Mouse (Mus musculus) midbrain, embryonic 15.5 days (tissue): ENCODE measurements around the gene Glyr1. TPM values are rescaled to one million over a fixed set of nuclear protein-coding genes. Genes with fewer than 3 reads are reported as not detected.

Experiments used
- ATAC-seq: fragments of 200-750 bp; cut with Nextera tagmentation; replicated peaks from 2 replicates; pipeline ENCODE4 v1.8.0; 2017; ENCODE audit warnings: moderate TSS enrichment
- H3K27ac ChIP-seq: fragments of 300-500 bp; sonication (generic); 2 replicates; pipeline ENCODE4 v1.5.1; 2015; ENCODE audit warnings: mild to moderate bottlenecking, inconsistent platforms
- H3K27me3 ChIP-seq: fragments of 300-500 bp; sonication (generic); replicated peaks from 2 replicates; pipeline ENCODE4 v1.6.1; 2015; ENCODE audit warnings: inconsistent platforms
- H3K36me3 ChIP-seq: fragments of 300-500 bp; sonication (generic); replicated peaks from 2 replicates; pipeline ENCODE4 v1.6.1; 2015; ENCODE audit warnings: inconsistent platforms
- H3K4me1 ChIP-seq: fragments of 300-500 bp; sonication (generic); 2 replicates; pipeline ENCODE4 v1.6.1; 2015; ENCODE audit warnings: inconsistent platforms
- H3K4me2 ChIP-seq: fragments of 300-500 bp; sonication (generic); 2 replicates; pipeline ENCODE4 v1.6.1; 2015; ENCODE audit warnings: inconsistent platforms, mild to moderate bottlenecking, moderate library complexity
- H3K4me3 ChIP-seq: fragments of 300-500 bp; sonication (generic); 2 replicates; pipeline ENCODE4 v1.5.1; 2015; ENCODE audit warnings: mild to moderate bottlenecking, inconsistent platforms
- H3K9ac ChIP-seq: fragments of 300-500 bp; sonication (generic); 2 replicates; pipeline ENCODE4 v1.6.1; 2015; ENCODE audit warnings: mild to moderate bottlenecking, inconsistent platforms
- H3K9me3 ChIP-seq: fragments of 300-500 bp; sonication (generic); 2 replicates; pipeline ENCODE4 v1.6.1; 2016; ENCODE audit warnings: inconsistent platforms
- WGBS: fragments of 180-500 bp; shearing (Covaris S2); methylation state at CpG from one replicate; pipeline ENCODE4 v1.1.7; 2015; ENCODE audit warnings: mixed read lengths; 5-methylcytosine and 5-hydroxymethylcytosine counted together
- polyA plus RNA-seq: library from polyadenylated mRNA; unstranded; fragments of >200 nt; fragmentation: Nextera tagmentation; extraction: Ambion mirVana; gene quantifications from 2 replicates; pipeline ENCODE4 v1.2.1, GENCODE M21; 2015

Gene Glyr1
- polyA plus RNA-seq, 1 experiment from 2014 or later, result 207 TPM

DNA sequence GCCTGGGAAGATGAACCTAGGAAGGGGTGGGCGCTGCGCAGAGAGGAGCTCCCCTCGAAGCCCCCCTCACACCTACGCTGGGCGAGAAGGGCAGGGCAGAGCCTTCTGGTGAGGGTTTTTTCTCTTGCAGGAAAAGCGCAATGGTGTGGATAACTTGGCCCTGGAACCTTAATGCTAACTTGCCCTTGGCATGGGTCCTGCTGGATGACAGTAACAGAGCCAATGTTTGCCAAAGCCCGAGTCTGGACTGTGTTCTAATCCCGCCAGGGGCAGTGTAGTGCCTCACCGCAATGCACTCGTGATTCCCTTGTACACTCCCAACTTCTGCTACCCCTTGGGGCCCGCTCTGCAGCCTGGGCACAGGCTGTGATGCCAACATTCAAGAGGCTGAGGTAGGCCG lies 41.6 kb downstream of the Glyr1 start:
- no peak overlapping the region for H3K9ac ChIP-seq
- no peaks in the 10 kb centered on the region for H3K36me3 ChIP-seq
- no peak overlapping the region for H3K4me2 ChIP-seq
- WGBS, result 85% methylated on average over 12 of the region's 12 CpGs
- H3K4me1 ChIP-seq, result peaks cover 13% of the 10 kb centered on the region
- ATAC-seq, result no peak
- H3K27me3 ChIP-seq, result no peaks in the 10 kb centered on the region
- no peak overlapping the region for H3K4me3 ChIP-seq
- H3K27ac ChIP-seq, result no peak overlapping the region
- no peaks in the 10 kb centered on the region for H3K9me3 ChIP-seq

GRCm38 (mm10) chr16:5007492-5007891 lies 42.2 kb downstream of the Glyr1 start:
- Histone ChIP-seq H3K27me3 (no peaks in the 10 kb centered on the region), H3K36me3 (no peaks in the 10 kb centered on the region), H3K4me1 (peaks cover 9% of the 10 kb centered on the region), H3K4me3 (no peak overlapping the region), H3K9ac (no peak overlapping the region), H3K4me2 (no peak overlapping the region), H3K9me3 (no peaks in the 10 kb centered on the region), H3K27ac (no peak overlapping the region)
- WGBS, result 48% methylated on average over 6 of the region's 6 CpGs
- ATAC-seq, result no peak

- WGBS, result 58% methylated on average over 5 of the region's 5 CpGs
- H3K36me3 ChIP-seq, result no peaks in the 10 kb centered on the region
- H3K4me2 ChIP-seq, result no peak within 1 kb of the TSS
- H3K27me3 ChIP-seq, result no peaks in the 10 kb centered on the region
- no peak within 1 kb of the TSS for H3K27ac ChIP-seq
- H3K4me3 ChIP-seq, result no peak within 1 kb of the TSS
- no peaks in the 10 kb centered on the region for H3K9me3 ChIP-seq
- no peak for ATAC-seq
- H3K9ac ChIP-seq, result no peak within 1 kb of the TSS
- H3K4me1 ChIP-seq, result peaks cover 5% of the 10 kb centered on the region
These were observed 42.6 kb downstream of the Glyr1 start, which contains the start of gene Smim22 for GRCm38 (mm10) chr16:5007067-5007466. TSS of gene Smim22 (plus strand) at chr16:5007288.

- ATAC-seq, result no peak
- no peak overlapping the region for H3K4me3 ChIP-seq
- H3K4me2 ChIP-seq, result no peak overlapping the region
- no peaks in the 10 kb centered on the region for H3K27me3 ChIP-seq
- H3K27ac ChIP-seq, result no peak overlapping the region
- no peaks in the 10 kb centered on the region for H3K9me3 ChIP-seq
- H3K4me1 ChIP-seq, result no peaks in the 10 kb centered on the region
- no peak overlapping the region for H3K9ac ChIP-seq
- 64% methylated on average over 3 of the region's 3 CpGs for WGBS
- H3K36me3 ChIP-seq, result no peaks in the 10 kb centered on the region
These were observed 49.1 kb downstream of the Glyr1 start for GRCm38 (mm10) chr16:5000611-5001010.

- H3K9ac ChIP-seq, result no peak overlapping the region
- no peaks in the 10 kb centered on the region for H3K9me3 ChIP-seq
- 79% methylated on average over 1 of the region's 1 CpGs for WGBS
These were observed 50.7 kb downstream of the Glyr1 start for GRCm38 (mm10) chr16:4998984-4999383.

DNA sequence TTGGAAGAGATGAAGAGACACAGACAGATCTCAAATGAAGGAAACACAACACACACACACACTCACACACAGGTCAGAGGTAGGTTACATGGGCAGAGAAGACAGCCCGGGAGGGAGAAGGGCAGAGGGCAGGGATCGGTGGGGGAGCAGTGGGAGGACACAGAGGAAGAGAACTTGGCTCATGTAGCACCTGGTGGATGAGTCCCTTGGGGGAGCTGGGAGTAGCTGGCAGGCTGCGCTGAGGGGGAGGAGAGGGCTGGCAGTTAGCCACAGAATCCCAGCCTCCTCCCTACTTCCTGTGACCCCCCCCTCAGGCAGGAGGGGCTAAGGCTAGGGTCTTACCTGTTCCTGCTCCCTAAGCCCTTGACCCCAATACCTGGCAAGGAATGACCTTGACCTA lies 52.1 kb downstream of the Glyr1 start, which contains the start of gene Sept12:
Gene Sept12, minus strand, starts transcription at position 300 of the 400 bp plus-strand sequence.
- Histone ChIP-seq H3K4me1 (no peaks in the 10 kb centered on the region), H3K36me3 (no peaks in the 10 kb centered on the region), H3K27ac (no peak within 1 kb of the TSS), H3K27me3 (no peaks in the 10 kb centered on the region), H3K4me3 (no peak within 1 kb of the TSS), H3K9me3 (no peaks in the 10 kb centered on the region), H3K9ac (no peak within 1 kb of the TSS), H3K4me2 (no peak within 1 kb of the TSS)
- 54% methylated on average over 3 of the region's 3 CpGs for WGBS
- no peak for ATAC-seq

More at GRCm38 (mm10) chr16:4998984-4999383, 50.7 kb downstream of the Glyr1 start:
- no peaks in the 10 kb centered on the region for H3K27me3 ChIP-seq
- no peaks in the 10 kb centered on the region for H3K36me3 ChIP-seq
- H3K4me3 ChIP-seq, result no peak overlapping the region
- H3K4me1 ChIP-seq, result no peaks in the 10 kb centered on the region
- H3K27ac ChIP-seq, result no peak overlapping the region
- H3K4me2 ChIP-seq, result no peak overlapping the region
- ATAC-seq, result no peak

DNA sequence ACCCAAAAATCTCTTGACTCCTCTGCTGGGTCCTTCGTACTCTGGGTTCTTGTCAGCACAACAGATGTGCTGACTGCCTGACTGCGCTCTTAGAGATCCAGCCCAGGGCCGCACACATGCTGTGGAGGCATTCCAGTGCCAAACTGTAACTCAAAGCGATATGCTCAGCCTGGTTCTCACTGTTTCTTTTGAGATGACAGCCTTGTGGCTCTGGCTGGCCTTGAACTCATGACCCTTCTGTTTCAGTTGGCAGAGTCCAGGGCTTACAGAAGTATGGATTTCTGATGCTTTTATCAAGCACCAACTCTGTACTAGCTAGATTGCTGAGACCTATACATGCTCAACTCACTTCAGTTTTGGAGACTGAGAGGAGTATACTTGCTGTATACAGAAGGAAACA lies 56.4 kb downstream of the Glyr1 start:
- no peak for ATAC-seq
- no peak overlapping the region for H3K4me3 ChIP-seq
- H3K27me3 ChIP-seq, result no peaks in the 10 kb centered on the region
- H3K9me3 ChIP-seq, result no peaks in the 10 kb centered on the region
- H3K4me2 ChIP-seq, result no peak overlapping the region
- no peaks in the 10 kb centered on the region for H3K4me1 ChIP-seq
- no peak overlapping the region for H3K27ac ChIP-seq
- WGBS, result 86% methylated on average over 4 of the region's 4 CpGs
- no peaks in the 10 kb centered on the region for H3K36me3 ChIP-seq
- H3K9ac ChIP-seq, result no peak overlapping the region

DNA sequence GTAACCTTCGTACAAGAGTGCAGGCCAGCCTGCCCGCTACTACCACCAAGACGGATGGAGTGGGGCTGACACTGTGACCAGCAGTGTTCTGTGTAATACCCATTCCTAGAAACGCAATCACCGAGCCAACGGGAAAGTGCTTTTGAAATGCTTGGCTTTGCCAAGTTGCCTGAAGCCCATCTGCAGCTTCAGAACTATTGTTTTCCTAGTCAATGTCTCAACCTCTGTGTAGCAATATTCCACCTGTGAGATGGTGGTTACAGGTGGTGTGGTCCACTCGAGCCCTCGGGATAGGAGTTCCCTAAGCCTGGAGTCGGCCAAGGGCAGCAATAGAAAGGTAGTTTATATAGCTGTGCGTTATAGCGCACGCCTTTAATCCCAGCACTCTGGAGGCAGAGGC lies 64.9 kb downstream of the Glyr1 start:
- no peaks in the 10 kb centered on the region for H3K27me3 ChIP-seq
- no peak overlapping the region for H3K4me2 ChIP-seq
- no peaks in the 10 kb centered on the region for H3K9me3 ChIP-seq
- no peaks in the 10 kb centered on the region for H3K4me1 ChIP-seq
- no peak overlapping the region for H3K4me3 ChIP-seq
- no peak overlapping the region for H3K27ac ChIP-seq
- no peak for ATAC-seq
- H3K36me3 ChIP-seq, result no peaks in the 10 kb centered on the region
- 92% methylated on average over 12 of the region's 12 CpGs for whole genome bisulfite sequencing
- H3K9ac ChIP-seq, result no peak overlapping the region

DNA sequence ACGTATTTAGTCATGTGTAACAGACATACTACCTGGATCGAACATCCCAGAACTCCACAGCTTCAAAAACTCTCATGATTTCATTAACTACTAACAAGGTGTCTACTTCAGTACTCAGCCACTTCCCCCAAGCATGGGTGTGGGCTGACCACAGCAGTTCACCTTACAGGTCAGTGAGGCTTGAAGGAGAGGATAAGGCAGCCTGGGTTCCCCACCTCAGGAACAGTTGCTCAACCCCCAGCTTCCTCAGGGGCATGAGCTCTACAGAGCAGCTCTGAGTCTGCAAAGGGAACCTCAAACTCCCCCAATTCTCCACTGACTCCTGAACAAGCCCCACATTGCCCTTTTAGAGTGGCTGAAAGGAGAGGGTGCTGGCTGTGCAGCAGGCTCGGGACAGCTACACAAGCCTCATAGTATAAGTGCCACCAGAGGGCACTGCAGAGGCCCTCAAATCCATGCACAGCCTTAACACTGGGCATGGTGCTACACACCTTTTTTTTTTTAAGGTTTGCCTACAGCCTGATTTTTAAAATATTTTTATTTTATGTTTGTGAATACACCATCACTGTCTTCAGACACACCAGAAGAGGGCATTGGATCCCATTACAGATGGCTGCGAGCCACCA lies 69.8 kb downstream of the Glyr1 start:
- WGBS, result 76% methylated on average over 4 of the region's 4 CpGs
- H3K27ac ChIP-seq, result no peak overlapping the region
- H3K4me2 ChIP-seq, result no peak overlapping the region
- H3K27me3 ChIP-seq, result no peaks in the 10 kb centered on the region
- H3K9ac ChIP-seq, result no peak overlapping the region
- H3K4me1 ChIP-seq, result no peaks in the 10 kb centered on the region
- no peaks in the 10 kb centered on the region for H3K36me3 ChIP-seq
- ATAC-seq, result no peak
- no peak overlapping the region for H3K4me3 ChIP-seq
- H3K9me3 ChIP-seq, result no peaks in the 10 kb centered on the region

DNA sequence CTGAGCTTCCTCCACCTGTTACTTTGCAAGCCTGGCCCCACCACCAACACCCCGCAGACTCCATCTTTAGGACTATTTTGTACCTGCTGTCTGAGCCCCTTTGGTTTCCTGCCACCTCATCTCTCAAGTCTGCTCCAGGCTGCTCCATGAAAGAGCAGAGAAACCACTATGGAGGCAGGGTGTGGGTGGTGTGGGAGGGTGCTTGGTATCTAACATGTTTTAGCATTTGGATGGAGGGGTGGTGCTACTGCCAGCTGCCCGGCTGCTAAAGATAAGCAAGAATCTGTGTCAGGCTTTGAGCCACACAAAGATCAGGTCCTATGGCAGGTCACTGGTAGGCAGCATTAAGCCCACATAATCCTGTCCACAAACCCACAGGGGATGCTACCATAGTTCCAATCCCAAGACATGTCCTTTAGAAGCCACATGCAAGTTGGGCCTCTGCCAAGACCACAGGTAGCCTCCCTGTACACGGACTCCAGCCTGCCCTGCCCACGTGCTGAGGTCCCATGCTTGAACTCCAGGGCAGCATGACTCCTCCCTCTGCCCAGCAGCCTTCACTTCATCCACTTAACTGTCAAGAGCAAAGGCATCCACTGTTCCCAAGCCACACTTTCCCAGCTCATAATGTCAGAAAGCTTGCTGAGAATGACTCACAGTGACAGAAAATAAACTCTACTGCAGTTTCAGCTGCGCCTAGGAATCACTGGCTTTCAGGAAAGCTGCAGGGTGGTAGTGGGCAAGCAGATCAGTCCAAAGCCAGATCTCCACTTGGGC lies 71.2 kb downstream of the Glyr1 start:
- Histone ChIP-seq H3K27me3 (no peaks in the 10 kb centered on the region), H3K9me3 (no peaks in the 10 kb centered on the region), H3K36me3 (no peaks in the 10 kb centered on the region), H3K4me2 (no peak overlapping the region), H3K9ac (no peak overlapping the region), H3K4me3 (no peak overlapping the region), H3K4me1 (no peaks in the 10 kb centered on the region), H3K27ac (no peak overlapping the region)
- 72% methylated on average over 5 of the region's 5 CpGs for WGBS
- no peak for ATAC-seq

DNA sequence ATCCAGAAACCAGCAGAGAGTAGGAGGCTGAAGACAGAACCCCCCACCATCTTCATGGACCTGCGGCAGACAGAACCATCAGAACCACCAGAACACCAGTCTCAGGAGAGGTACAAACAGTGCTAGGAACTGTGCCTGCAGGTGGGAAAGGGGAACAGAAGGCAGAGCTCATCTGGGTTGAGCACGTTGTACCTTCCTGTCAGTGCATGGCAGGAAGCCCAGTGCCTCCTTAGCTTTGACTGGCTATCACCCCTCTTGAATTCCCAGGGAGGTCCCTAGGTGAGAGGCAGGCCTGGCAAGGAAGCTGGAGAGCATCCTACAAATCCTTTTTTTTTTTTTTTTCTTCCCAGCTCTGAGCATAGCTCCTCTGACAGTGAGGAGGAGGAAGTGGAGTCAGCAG lies 73.5 kb downstream of the Glyr1 start:
- H3K4me1 ChIP-seq, result no peaks in the 10 kb centered on the region
- ATAC-seq, result no peak
- no peak overlapping the region for H3K4me2 ChIP-seq
- no peaks in the 10 kb centered on the region for H3K9me3 ChIP-seq
- H3K27me3 ChIP-seq, result no peaks in the 10 kb centered on the region
- no peak overlapping the region for H3K4me3 ChIP-seq
- 68% methylated on average over 2 of the region's 2 CpGs for WGBS
- 0 out of 2 replicates have a peak, but pooled peaks cover 3% of the 10 kb centered on the region for H3K36me3 ChIP-seq
- H3K27ac ChIP-seq, result no peak overlapping the region
- H3K9ac ChIP-seq, result no peak overlapping the region

GRCm38 (mm10) chr16:4974521-4974920 lies 75.1 kb downstream of the Glyr1 start:
- no peak overlapping the region for H3K9ac ChIP-seq
- 0 out of 2 replicates have a peak, but pooled peaks cover 3% of the 10 kb centered on the region for H3K36me3 ChIP-seq
- no peaks in the 10 kb centered on the region for H3K27me3 ChIP-seq
- H3K4me3 ChIP-seq, result no peak overlapping the region
- H3K4me2 ChIP-seq, result no peak overlapping the region
- H3K9me3 ChIP-seq, result no peaks in the 10 kb centered on the region
- H3K27ac ChIP-seq, result no peak overlapping the region
- WGBS, result 77% methylated on average over 5 of the region's 5 CpGs
- ATAC-seq, result no peak
- no peaks in the 10 kb centered on the region for H3K4me1 ChIP-seq

DNA sequence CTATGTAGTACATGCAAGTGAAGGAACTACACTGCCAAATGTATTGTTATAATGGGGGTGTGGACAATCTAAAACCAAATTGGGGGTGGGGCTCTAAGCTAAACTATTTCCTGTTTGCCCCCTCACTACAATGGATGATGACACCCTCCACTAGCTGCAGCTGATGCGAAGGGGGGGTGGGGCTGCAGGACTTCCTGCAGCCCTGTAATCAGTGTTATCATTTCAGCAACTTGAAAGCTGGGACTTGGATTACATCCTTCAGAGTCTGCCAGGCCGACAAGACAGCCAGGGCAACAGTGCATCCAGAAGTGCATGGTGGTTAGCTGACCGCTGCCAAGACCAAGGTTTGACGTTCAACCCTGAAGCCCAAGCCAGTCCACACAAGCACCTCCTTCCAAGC lies 78.0 kb downstream of the Glyr1 start:
- ATAC-seq, result no peak
- WGBS, result 88% methylated on average over 4 of the region's 4 CpGs

More for the DNA sequence above, 78.0 kb downstream of the Glyr1 start:
- Histone ChIP-seq H3K9me3 (no peaks in the 10 kb centered on the region), H3K9ac (no peak overlapping the region), H3K27ac (no peak overlapping the region), H3K36me3 (0 out of 2 replicates have a peak, but pooled peaks cover 3% of the 10 kb centered on the region), H3K4me3 (no peak overlapping the region), H3K4me1 (no peaks in the 10 kb centered on the region), H3K4me2 (no peak overlapping the region), H3K27me3 (no peaks in the 10 kb centered on the region)
